Mouse (Mus musculus) neural tube, embryonic 11.5 days (tissue): Measurements from ENCODE around the gene Dph2. TPM values are rescaled to one million over a fixed set of nuclear protein-coding genes. Genes with fewer than 3 reads are reported as not detected.

ENCODE experiments used
- polyA plus RNA-seq: library from polyadenylated mRNA; unstranded; fragments of >200 nt; fragmentation: Nextera tagmentation; extraction: Ambion mirVana; gene quantifications from 2 replicates; pipeline ENCODE4 v1.2.1, GENCODE M21; 2014

The Dph2 gene
- polyA plus RNA-seq, 1 experiment from 2014 or later: 25.0 TPM

Other genes starting within 250 kb of the Dph2 start
- gene Dmap1, start 209.8 kb downstream of the Dph2 start, polyA plus RNA-seq: 80.3 and 85.3 TPM in 2 replicates
- not detected in 2 replicates for gene Gm12845, start 167.6 kb downstream of the Dph2 start, polyA plus RNA-seq
- gene Klf17, start 126.4 kb downstream of the Dph2 start, polyA plus RNA-seq: not detected in 2 replicates
- 7.4 and 8.4 TPM in 2 replicates for gene Slc6a9, start 57.5 kb downstream of the Dph2 start, polyA plus RNA-seq
- 0.81 and 1.8 TPM in 2 replicates for gene Ccdc24, start 19.5 kb downstream of the Dph2 start, polyA plus RNA-seq
- gene B4galt2, start 8.5 kb downstream of the Dph2 start, polyA plus RNA-seq: 30.9 and 32.1 TPM in 2 replicates
- gene Atp6v0b, start 4.7 kb downstream of the Dph2 start, polyA plus RNA-seq: 235 and 249 TPM in 2 replicates
- gene Ipo13, start 23.0 kb upstream of the Dph2 start, polyA plus RNA-seq: 56.3 and 67.0 TPM in 2 replicates
- 1.5 and 1.7 TPM in 2 replicates for gene Artn, start 37.7 kb upstream of the Dph2 start, polyA plus RNA-seq
- gene St3gal3, start 242.9 kb upstream of the Dph2 start, polyA plus RNA-seq: 4.9 and 5.2 TPM in 2 replicates